Mouse (Mus musculus): ENCODE measurements around the gene Pde7b.

Pde7b gene

GRCm38 (mm10) chr10:20722651-20723520 is 2.0 kb downstream of the Pde7b start:
- DNase-seq (ENCODE audit: low read depth, low spot score): no peak

- DNase-seq (ENCODE audit: low read depth, low spot score): no peak
Observed at GRCm38 (mm10) chr10:20719201-20719600, 5.7 kb downstream of the Pde7b start.

DNA sequence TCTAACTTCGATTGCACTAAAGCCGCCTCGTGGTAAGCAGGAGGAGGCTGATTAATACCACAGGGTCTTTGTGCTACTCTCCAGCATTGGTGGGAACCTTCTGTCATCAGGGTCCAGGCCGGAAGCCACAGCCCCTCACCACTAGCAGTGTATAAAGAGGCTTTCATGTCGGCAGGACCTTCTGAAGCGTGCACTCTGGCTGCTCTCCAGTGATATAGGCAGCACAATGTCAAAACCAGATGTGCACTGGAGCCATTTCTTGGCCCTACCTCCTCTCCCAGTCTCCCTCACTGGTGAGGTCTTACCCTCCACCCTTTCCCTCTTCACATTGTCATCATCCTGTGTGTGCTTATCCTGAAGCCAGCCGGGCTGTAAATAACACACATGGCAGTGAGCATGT is 24.2 kb downstream of the Pde7b start:
- no peak for DNase-seq (ENCODE audit: low read depth, low spot score)

- no peak for DNase-seq (ENCODE audit: low read depth, low spot score)
Observed at GRCm38 (mm10) chr10:20699874-20700273, 25.0 kb downstream of the Pde7b start.

- DNase-seq (ENCODE audit: low read depth, low spot score): no peak
Observed at GRCm38 (mm10) chr10:20695637-20696036, 29.2 kb downstream of the Pde7b start.

DNA sequence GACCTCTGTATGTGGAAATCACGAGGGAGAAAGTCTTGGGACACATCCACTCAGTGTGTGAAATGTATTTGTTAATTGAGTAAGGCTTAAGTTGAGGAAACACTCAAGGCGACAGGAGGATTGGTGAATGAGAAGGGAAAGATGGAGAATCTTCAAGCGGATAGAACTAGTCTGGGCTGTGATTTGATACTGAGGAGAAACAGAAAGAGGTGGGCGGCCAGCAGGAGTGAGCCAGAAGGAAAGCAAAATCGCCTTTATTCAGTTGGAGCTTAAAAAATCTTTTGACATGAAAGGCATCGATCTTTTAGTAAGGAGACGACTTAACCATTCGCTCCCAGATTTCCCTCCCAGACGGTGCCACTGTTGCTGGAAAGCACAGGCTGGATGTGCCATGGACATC is 34.9 kb downstream of the Pde7b start:
- no peak for DNase-seq (ENCODE audit: low read depth, low spot score)

GRCm38 (mm10) chr10:20684151-20684550 is 40.7 kb downstream of the Pde7b start:
- no peak for DNase-seq (ENCODE audit: low read depth, low spot score)

DNA sequence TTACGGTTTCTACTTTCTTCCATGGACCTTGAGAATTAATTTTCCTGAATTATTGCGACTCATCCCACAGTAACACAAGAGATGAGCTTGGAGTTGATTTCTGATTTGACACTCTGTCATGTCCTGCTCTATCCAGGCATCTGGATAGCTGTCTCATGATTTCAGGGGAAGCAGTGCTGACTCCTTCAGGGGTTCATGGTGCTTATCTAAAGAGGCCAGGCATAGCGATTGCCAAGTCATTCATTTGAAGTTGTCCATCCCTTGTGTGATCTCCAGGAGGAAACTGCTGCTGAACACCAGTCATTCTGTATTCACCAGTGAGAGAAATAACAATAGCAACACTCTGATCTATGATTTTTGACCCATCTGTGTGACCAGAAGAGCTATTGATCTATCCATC is 43.9 kb downstream of the Pde7b start:
- DNase-seq (ENCODE audit: low read depth, low spot score): no peak

DNA sequence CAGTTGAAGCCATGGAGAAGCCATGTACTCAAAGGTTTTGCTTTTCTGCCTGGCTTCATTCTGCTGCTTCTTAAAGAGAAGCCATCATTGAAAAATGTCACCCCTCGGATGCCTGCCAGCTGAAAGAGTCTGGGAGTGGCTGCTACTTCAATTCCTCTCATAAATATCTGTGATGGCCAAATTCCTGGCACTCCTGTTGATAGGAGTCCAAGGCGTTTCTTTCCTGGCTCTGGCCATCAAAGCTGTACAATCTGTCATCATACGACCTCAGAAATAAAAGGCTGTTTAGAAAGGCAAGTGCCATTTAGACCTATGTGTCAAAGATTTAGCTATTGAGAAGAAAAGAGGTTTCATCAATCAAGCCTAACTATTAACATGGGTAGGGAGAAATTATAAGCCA is 49.6 kb downstream of the Pde7b start:
- no peak for DNase-seq (ENCODE audit: low read depth, low spot score)

- DNase-seq (ENCODE audit: low read depth, low spot score): no peak
Observed at GRCm38 (mm10) chr10:20673798-20674197, 51.1 kb downstream of the Pde7b start.

DNA sequence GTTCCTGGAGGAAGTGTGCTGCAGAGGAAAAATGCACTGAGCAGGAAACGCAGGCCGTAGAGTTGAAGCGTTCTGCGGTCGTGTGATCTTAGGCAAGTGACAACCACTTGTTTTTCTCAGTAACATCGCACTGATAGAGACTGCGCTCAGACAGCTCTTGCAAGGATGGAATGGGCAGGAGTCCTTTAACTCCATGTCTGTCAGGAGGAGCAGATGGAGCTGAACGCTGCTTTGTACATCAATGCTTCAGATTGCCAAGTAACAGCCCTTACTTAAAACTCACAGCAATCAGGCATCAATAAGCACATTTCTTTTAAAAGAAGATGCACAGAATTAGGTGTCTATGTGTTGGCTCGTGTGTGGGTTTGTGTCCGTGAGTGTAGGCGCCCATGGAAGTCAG is 52.3 kb downstream of the Pde7b start:
- no peak for DNase-seq (ENCODE audit: low read depth, low spot score)

DNA sequence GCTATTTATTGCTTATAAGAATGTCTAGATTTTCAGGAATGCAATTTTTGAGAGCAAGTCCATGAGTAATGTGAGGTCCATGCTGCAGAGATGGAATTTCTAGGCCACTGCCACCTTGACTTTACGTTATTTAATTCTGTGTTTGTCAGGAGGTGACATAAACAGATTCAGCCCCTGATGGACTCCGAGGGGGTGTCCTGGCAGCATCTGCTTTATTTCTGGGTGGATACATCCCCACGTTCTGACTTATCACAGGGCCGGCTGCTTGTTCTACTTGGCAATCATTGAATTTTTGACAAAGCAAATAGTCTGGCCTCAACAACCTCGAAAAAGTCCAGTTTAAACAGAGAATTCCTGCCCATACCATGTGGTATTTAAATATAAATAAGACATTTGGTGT is 53.3 kb downstream of the Pde7b start:
- no peak for DNase-seq (ENCODE audit: low read depth, low spot score)

GRCm38 (mm10) chr10:20670541-20670940 is 54.3 kb downstream of the Pde7b start:
- DNase-seq (ENCODE audit: low read depth, low spot score): peak; percentile 66

GRCm38 (mm10) chr10:20669467-20669866 is 55.4 kb downstream of the Pde7b start:
- DNase-seq (ENCODE audit: low read depth, low spot score): peak; percentile 5

DNA sequence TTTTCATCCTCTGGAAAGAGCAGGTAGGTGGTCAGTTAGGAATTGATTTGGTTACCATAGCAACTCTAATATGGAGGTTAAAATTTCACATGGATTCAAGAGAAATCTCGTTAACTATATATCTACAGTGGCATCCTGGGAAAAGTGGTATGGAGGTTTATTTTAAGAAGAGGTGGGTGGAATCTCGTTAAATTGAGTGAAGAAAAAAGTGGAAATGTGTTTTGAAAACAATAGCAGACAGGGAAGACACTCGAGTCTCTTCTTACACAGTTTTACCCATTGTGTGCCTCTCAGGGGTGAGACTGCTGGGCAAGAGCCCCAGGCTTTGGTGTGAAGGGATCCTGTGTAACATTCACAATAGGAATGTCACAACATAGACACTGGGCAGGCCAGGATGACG is 56.3 kb downstream of the Pde7b start:
- DNase-seq (ENCODE audit: low read depth, low spot score): no peak

- DNase-seq (ENCODE audit: low read depth, low spot score): no peak
Observed at GRCm38 (mm10) chr10:20666655-20667054, 58.2 kb downstream of the Pde7b start.

DNA sequence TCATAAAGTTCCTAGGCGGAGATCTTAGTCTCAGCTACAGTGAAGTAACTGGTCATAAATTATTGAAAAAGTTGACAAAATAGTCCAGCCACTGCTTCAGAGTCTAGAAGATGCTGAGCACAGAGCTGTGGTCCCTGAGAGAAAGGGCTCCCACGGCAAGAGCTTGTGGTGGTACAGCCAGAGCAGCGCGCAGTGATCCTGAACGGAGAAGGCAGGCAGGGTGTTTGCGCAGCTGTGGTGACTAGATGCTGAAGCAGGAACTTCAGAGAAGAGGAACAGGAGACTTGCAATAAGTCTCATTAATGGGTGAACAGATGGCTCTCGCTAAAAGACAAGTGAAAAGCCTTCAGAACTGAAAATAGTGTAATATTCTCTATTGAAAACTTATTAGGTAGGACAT is 61.9 kb downstream of the Pde7b start:
- no peak for DNase-seq (ENCODE audit: low read depth, low spot score)

DNA sequence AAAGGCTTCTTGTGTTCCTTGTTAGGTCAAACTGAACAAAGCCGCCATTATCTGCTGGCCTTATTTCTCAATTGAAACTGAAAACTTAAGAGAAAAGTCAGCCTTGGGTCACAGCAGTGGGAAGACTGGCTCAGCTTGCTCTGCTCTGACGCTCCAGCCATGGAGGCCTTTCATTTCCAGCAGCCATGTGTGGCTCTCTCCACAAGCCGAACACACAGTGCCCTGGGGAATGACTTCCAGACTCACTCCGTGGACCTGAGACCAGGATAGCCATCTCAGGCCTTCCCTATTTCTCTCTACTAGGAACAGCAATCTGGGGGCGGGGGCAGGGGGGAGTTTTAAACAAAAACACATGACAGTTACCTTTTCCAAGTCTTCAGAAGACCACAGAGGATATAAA is 63.2 kb downstream of the Pde7b start:
- no peak for DNase-seq (ENCODE audit: low read depth, low spot score)

- DNase-seq (ENCODE audit: low read depth, low spot score): no peak
Observed at GRCm38 (mm10) chr10:20659718-20660117, 65.2 kb downstream of the Pde7b start.

GRCm38 (mm10) chr10:20659268-20659667 is 65.6 kb downstream of the Pde7b start:
- no peak for DNase-seq (ENCODE audit: low read depth, low spot score)

- DNase-seq (ENCODE audit: low read depth, low spot score): no peak
Observed at GRCm38 (mm10) chr10:20658716-20659115, 66.2 kb downstream of the Pde7b start.

DNA sequence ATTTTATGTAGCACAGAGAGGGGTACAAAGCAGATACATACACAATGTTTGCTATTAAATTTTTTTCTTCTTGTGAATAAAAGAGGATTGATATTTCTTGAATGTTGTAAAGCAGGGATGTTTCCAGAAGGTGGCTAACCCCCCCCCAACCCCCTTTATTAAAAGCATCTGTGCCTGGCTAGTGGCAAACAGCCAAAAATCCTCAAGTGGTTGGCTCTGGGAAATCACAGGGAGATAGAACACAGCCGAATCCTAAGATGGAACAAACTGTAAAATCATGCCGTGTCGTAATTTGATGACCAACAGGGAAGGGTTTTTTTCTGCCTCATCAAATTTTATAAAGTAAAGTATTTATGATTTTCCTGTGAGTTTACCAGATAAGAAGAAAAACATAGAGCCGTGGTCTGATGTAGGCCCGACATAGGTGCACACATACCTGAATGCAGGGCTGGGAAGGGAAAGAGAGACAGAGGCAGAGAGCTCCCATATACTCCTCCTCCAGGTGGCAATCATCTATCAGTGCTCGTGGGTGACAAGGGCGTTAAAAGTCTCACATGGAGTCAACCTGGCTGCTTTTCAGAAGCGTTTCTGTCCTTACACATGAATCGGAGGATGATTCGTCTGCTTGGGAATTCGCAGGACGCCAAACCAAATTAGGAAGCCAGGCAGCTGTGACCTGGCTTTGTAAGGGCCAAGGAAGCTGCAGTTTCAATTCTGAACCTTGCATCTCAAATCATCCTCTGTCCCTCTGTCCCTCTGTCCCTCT is 67.4 kb downstream of the Pde7b start:
- DNase-seq (ENCODE audit: low read depth, low spot score): no peak

GRCm38 (mm10) chr10:20654590-20654989 is 70.3 kb downstream of the Pde7b start:
- no peak for DNase-seq (ENCODE audit: low read depth, low spot score)
